Mouse (Mus musculus) intestine, embryonic 16.5 days (tissue): ENCODE results near the gene Tbc1d30. TPM values are rescaled to one million over a fixed set of nuclear protein-coding genes. Genes with fewer than 3 reads are reported as not detected.

Experiments
- ATAC-seq: fragments of 200-750 bp; cut with Nextera tagmentation; 2 replicates; pipeline ENCODE4 v1.8.0; 2017; ENCODE audit warnings: moderate TSS enrichment, moderate library complexity
- H3K27ac ChIP-seq: fragments of 300-500 bp; sonication (generic); 2 replicates; pipeline ENCODE4 v1.5.1; 2014; ENCODE audit warnings: mild to moderate bottlenecking, low read length
- H3K27me3 ChIP-seq: fragments of 300-500 bp; sonication (generic); replicated peaks from 2 replicates; pipeline ENCODE4 v1.6.1; 2014; ENCODE audit warnings: low read length, control low read depth, mixed read lengths; ENCODE audit not compliant: control insufficient read depth, insufficient read depth
- H3K36me3 ChIP-seq: fragments of 300-500 bp; sonication (generic); 2 replicates; pipeline ENCODE4 v1.6.1; 2014; ENCODE audit warnings: low read length, control low read depth; ENCODE audit not compliant: control insufficient read depth, insufficient read depth
- H3K4me1 ChIP-seq: fragments of 300-500 bp; sonication (generic); 2 replicates; pipeline ENCODE4 v1.6.1; 2014; ENCODE audit warnings: low read length, control low read depth, mixed read lengths; ENCODE audit not compliant: control insufficient read depth, insufficient read depth
- H3K4me2 ChIP-seq: fragments of 300-500 bp; sonication (generic); 2 replicates; pipeline ENCODE4 v1.6.1; 2014; ENCODE audit warnings: low read depth, low read length, control low read depth
- H3K4me3 ChIP-seq: fragments of 300-500 bp; sonication (generic); 2 replicates; pipeline ENCODE4 v1.5.1; 2014; ENCODE audit warnings: mild to moderate bottlenecking, low read length
- H3K9ac ChIP-seq: fragments of 300-500 bp; sonication (generic); 2 replicates; pipeline ENCODE4 v1.6.1; 2014; ENCODE audit warnings: low read depth, low read length
- H3K9me3 ChIP-seq: fragments of 300-500 bp; sonication (generic); 2 replicates; pipeline ENCODE4 v1.6.1; 2016; ENCODE audit warnings: low read length, control low read depth; ENCODE audit not compliant: control insufficient read depth
- WGBS: fragments of 180-500 bp; shearing (Covaris S2); extraction: QIAGEN DNeasy Blood & Tissue Kit; methylation state at CpG from one replicate; pipeline ENCODE4 v1.1.7; 2014; 5-methylcytosine and 5-hydroxymethylcytosine counted together
- polyA plus RNA-seq: library from polyadenylated mRNA; unstranded; fragments of >200 nt; fragmentation: Nextera tagmentation; extraction: Ambion mirVana; gene quantifications from 2 replicates; pipeline ENCODE4 v1.2.1, GENCODE M21; 2015

Tbc1d30 gene
- polyA plus RNA-seq, 1 experiment from 2014 or later = 4.3 TPM

DNA sequence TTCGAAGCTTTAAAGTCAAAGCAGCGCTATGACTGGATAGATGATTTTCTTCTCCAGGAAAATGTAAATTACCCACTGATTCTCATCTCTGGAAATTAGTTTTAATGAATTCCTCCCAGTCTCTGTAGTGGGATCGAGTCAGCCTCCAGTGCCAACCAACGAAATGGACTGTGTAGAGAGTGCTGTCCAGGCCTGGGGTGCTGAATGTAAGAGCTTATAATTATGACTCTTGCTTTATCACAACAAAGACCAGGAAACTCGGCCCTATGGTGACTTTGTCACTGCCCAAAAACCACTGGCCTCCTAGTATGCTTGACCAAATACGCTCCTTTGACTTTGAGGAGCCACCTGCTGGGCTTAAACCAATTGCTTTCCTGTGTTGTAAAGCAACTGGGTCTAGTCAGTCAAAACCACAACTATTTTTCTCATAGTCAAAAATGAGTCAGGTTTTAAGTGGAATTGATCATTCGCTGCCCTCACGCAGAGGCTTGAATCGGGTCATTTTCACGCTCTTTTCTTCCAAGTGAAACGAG is 41.9 kb downstream of the Tbc1d30 start:
- Histone ChIP-seq H3K9me3 (no peaks in the 10 kb centered on the region), H3K4me2 (no peak overlapping the region; the same call in 1 of the 2 replicates), H3K4me1 (peaks cover 14% of the 10 kb centered on the region), H3K4me3 (no peak overlapping the region), H3K36me3 (no peaks in the 10 kb centered on the region), H3K27ac (no peak overlapping the region), H3K27me3 (peaks cover 20% of the 10 kb centered on the region), H3K9ac (no peak overlapping the region)
- no peak for ATAC-seq
- 36% methylated on average over 11 of the region's 11 CpGs for WGBS

DNA sequence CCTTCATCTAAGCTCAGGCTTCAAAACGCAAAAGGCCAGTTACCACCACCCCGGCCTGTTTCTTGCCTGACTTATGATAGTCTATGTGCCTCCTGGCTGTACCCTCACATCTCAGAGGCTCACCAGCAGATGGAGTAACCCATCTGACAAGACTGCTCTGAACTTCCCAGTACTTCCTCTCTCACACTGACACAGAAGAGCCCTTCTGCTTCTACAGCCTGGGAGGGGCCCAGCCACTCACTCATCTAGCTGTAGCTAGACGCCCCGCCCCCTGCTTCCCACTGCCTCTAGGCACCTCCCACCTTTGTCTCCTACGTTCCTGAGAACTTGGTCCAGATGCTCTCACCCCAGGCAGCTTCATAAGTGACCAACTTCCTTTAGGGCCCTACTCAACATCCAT is 45.6 kb downstream of the Tbc1d30 start:
- no peak overlapping the region for H3K4me2 ChIP-seq
- no peak overlapping the region for H3K9ac ChIP-seq
- H3K9me3 ChIP-seq = no peaks in the 10 kb centered on the region
- peaks cover 9% of the 10 kb centered on the region for H3K4me1 ChIP-seq
- no peaks in the 10 kb centered on the region for H3K36me3 ChIP-seq
- peak; percentile 36; the same call in 1 of the 2 replicates for ATAC-seq
- no peak overlapping the region for H3K27ac ChIP-seq
- no peak overlapping the region for H3K4me3 ChIP-seq
- 32% methylated on average over 5 of the region's 5 CpGs for WGBS
- H3K27me3 ChIP-seq = peaks cover 11% of the 10 kb centered on the region

DNA sequence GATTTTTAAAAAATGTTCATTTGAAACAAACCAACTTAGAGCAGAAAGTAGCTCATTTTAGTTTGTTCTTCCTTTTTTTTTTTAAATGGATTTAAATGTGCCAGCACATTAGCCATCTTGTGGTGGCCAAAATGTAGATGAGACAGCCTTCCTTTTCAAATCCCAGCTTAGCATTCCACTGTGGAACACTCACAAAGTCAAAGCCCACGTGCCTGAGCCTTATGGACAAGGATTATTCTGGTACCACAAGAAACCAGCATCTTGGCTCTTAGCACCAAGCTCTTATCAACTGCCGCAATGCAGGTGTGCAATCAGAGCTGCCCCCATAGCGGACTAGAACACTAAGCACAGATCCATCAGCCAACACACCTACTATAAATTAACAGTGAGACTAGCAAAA is 47.5 kb downstream of the Tbc1d30 start:
- Histone ChIP-seq H3K27me3 (no peaks in the 10 kb centered on the region), H3K4me1 (no peaks in the 10 kb centered on the region), H3K36me3 (no peaks in the 10 kb centered on the region), H3K27ac (no peak overlapping the region), H3K9ac (no peak overlapping the region), H3K9me3 (no peaks in the 10 kb centered on the region), H3K4me2 (no peak overlapping the region), H3K4me3 (no peak overlapping the region)
- no peak for ATAC-seq
- 81% methylated on average over 3 of the region's 3 CpGs for WGBS

DNA sequence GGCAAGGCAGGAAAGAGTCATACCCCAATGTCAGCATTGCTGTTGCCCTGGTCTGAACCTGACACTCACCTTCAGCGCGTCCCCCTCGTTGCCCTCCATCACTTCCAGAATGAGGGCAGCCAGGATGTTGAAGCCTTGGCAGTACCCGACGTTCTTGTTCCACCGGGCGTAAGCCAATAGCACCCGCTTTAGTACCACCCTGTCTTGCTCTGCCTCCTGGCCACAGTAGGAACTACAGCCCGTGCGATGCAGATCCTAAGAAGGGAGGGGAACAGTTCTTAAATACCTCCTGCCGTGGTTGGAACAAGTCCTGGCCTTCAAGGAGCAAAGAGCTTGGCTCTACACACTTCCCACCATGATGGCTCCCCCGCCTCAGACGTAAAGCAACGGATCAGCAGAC is 49.2 kb downstream of the Tbc1d30 start:
- Histone ChIP-seq H3K9me3 (no peaks in the 10 kb centered on the region), H3K4me2 (no peak overlapping the region), H3K4me1 (peaks cover 6% of the 10 kb centered on the region), H3K27me3 (no peaks in the 10 kb centered on the region), H3K36me3 (no peaks in the 10 kb centered on the region), H3K27ac (no peak overlapping the region), H3K9ac (no peak overlapping the region), H3K4me3 (no peak overlapping the region)
- 83% methylated on average over 14 of the region's 14 CpGs for WGBS
- no peak for ATAC-seq

DNA sequence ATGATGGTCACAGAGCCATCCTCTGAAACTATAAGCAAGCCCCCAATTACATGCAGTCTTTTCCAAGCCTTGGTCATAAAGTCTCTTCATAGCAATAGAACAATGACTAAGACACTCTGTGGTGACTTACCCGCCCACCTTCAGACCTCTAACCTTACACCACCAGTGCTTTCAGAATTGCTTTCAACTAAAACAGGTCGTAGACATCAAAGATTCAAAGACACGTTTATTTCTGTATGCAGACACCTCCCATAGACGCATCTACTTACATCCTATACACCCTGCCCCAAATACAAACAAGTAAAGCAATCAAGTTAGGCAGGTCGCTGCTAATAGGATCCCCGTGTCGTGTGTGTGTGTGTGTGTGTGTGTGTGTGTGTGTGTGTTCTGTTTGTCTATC is 50.4 kb downstream of the Tbc1d30 start:
- H3K36me3 ChIP-seq = no peaks in the 10 kb centered on the region
- no peaks in the 10 kb centered on the region for H3K27me3 ChIP-seq
- 72% methylated on average over 7 of the region's 7 CpGs for WGBS
- H3K4me3 ChIP-seq = no peak overlapping the region
- no peak overlapping the region for H3K9ac ChIP-seq
- no peak for ATAC-seq
- no peak overlapping the region for H3K27ac ChIP-seq
- no peaks in the 10 kb centered on the region for H3K9me3 ChIP-seq
- no peak overlapping the region for H3K4me2 ChIP-seq
- H3K4me1 ChIP-seq = peaks cover 6% of the 10 kb centered on the region

DNA sequence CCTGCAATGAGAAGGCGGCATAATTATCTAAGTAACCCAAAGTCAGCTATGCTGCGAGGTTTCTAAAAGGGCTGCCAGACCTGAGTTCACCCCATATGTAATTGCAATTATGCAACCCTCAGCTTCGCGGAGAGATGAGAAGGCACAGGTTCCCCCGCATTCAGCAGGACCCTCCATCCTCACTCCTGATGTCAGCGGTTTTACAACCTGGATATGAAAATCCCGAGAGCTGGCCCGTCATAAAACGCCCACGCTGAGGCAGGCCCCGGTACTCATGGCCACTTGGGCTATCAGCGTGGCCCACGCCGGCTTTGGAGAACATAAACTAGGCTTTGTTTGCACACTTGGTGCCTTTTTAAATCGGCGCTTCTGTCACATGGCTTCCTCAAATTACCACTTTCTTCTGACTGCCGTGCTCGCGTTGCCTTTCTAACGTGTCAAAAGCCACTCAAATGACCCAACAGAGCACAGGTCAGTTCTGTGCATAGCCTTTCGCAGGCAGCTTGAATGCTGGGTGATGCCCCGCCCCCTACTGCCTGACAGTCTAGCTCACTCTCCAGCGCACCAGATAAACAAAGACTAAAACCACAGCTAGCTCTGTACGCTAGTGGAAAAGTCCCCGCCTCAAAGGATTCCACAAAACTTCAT is 53.9 kb downstream of the Tbc1d30 start:
- peak overlapping the region; percentile 29 for H3K4me3 ChIP-seq
- H3K4me2 ChIP-seq = peak overlapping the region; percentile 49
- H3K4me1 ChIP-seq = peaks cover 6% of the 10 kb centered on the region
- 19% methylated on average over 25 of the region's 25 CpGs for WGBS
- no peaks in the 10 kb centered on the region for H3K27me3 ChIP-seq
- H3K9me3 ChIP-seq = no peaks in the 10 kb centered on the region
- H3K36me3 ChIP-seq = no peaks in the 10 kb centered on the region
- H3K27ac ChIP-seq = peak overlapping the region; percentile 0
- peak overlapping the region; percentile 7; the same call in 1 of the 2 replicates for H3K9ac ChIP-seq
- ATAC-seq = peak; percentile 88

DNA sequence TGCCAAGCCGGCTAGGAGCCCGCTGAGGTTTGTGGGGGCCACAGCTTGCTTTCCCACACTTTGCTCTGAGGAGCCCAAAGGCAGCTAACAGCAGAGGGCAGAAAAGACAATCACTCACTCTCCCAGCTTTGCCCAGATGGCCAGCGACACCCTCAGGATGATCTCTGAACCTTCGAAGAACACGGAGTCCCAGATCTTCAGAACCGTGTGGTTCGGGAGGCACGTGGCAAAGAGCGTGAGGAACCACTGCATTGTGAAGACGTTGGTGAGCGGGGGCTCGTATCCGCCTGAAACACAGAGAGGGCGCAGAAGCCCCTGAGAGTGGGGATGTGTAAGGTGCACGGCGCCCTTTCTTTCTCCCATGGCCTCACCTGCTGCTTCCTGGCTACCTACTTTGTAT is 56.6 kb downstream of the Tbc1d30 start:
- Histone ChIP-seq H3K9ac (no peak overlapping the region), H3K4me3 (no peak overlapping the region), H3K27ac (no peak overlapping the region), H3K4me2 (no peak overlapping the region), H3K4me1 (peaks cover 6% of the 10 kb centered on the region), H3K36me3 (no peaks in the 10 kb centered on the region), H3K9me3 (no peaks in the 10 kb centered on the region), H3K27me3 (no peaks in the 10 kb centered on the region)
- 78% methylated on average over 16 of the region's 16 CpGs for WGBS
- no peak for ATAC-seq

DNA sequence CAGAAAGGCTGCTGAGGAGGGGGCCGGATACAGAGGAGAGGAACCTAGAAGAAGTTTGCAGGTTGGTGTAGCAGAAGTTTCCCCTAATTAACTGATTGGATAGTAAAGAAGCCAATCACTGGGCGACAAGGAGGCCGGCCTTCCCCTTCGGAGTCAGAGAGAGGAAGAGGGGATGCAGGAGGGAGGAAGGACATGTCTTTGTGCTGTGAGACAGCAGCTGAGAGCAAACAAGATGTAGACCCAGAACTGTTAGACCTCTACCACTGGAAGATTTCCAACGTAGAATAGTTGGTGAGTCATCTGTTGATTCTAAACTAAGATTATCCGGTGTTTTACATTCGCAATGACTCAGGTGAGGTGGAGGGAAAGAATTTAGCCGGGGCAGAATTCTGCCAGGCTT is 57.2 kb downstream of the Tbc1d30 start:
- Histone ChIP-seq H3K4me3 (no peak overlapping the region), H3K4me2 (no peak overlapping the region), H3K9ac (no peak overlapping the region), H3K27me3 (no peaks in the 10 kb centered on the region), H3K36me3 (no peaks in the 10 kb centered on the region), H3K4me1 (peaks cover 6% of the 10 kb centered on the region), H3K27ac (no peak overlapping the region), H3K9me3 (no peaks in the 10 kb centered on the region)
- ATAC-seq = no peak
- 64% methylated on average over 8 of the region's 8 CpGs for whole genome bisulfite sequencing

DNA sequence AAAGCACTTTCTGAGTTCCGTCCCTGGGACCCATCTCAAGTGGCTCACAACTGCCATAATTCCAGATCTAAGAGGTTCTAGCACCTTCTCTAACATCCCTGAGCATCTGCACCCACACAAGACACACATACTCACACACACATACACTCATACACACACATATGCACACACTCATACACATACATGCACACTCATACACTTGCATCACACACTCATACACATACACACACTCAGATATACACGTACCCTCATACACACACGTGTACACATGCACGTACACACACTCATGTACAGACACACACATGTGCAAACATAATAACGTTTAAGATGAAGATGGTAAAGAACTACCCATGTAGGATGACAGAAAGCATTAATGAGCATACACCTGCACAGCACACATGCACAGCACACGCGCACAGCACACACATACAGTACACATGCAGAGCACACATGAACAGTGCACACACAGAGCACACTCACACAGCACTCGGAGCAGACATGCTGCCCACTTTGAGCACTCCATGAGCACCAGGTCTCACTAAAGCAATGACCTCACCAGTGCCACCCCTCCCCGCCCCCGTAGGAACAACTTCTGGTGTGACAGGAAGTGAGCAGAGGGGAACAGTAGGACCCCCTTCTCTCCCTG is 59.7 kb downstream of the Tbc1d30 start:
- no peak overlapping the region for H3K4me2 ChIP-seq
- H3K9ac ChIP-seq = no peak overlapping the region
- no peaks in the 10 kb centered on the region for H3K9me3 ChIP-seq
- no peak overlapping the region for H3K4me3 ChIP-seq
- H3K27ac ChIP-seq = no peak overlapping the region
- H3K27me3 ChIP-seq = no peaks in the 10 kb centered on the region
- no peak for ATAC-seq
- H3K36me3 ChIP-seq = no peaks in the 10 kb centered on the region
- WGBS = 81% methylated on average over 10 of the region's 10 CpGs
- H3K4me1 ChIP-seq = no peaks in the 10 kb centered on the region
